Mouse (Mus musculus) lung, adult 2 months (tissue): ENCODE results near the gene Ccdc126.

Experiments
- CTCF ChIP-seq: fragments of 200-500 bp; IDR thresholded peaks from 2 replicates; pipeline ENCODE4 v1.5.1; 2011; ENCODE audit warnings: mild to moderate bottlenecking, low read length, control low read depth; ENCODE audit not compliant: insufficient read depth
- POLR2A ChIP-seq: fragments of 200-500 bp; IDR thresholded peaks from 2 replicates; pipeline ENCODE4 v1.6.1; 2011; ENCODE audit warnings: low read depth, mild to moderate bottlenecking, control low read depth, low read length, borderline replicate concordance; ENCODE audit errors: extremely low read depth

DNA sequence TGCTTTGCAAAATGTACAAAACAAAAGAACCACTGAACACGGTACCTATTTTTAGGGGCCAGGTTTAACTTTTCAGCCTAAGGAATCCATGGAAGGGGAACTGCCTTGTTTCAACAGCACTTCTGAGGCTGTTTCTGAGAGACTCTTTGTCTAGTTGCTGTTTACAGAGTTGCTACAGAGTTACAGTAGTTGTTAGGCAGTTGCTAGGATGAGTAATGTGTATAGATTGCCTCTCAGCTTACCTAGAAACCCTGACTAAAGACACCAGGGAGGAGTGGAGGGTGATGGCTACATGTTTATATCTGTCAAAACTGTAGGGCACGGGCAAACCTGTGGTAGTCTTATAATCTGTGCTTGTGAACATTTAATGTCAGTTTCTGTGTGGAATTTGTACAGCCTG is 54.9 kb downstream of the Ccdc126 start:
- TF ChIP-seq CTCF = no peak
- no peak for TF ChIP-seq POLR2A
